Mouse (Mus musculus) lung, embryonic 16.5 days (tissue): ENCODE measurements at regions not wholly inside any gene's neighbourhood (a gene's known extent, or its start where the extent isn't known, plus 50 kb on each side); places are given as distances from the start of the nearest gene placed in this dataset.

ENCODE experiments used
- ATAC-seq: fragments of 200-750 bp; cut with Nextera tagmentation; 2 replicates; pipeline ENCODE4 v1.8.0; 2017; ENCODE audit warnings: low read depth, mild to moderate bottlenecking, moderate library complexity
- H3K27ac ChIP-seq: fragments of 300-500 bp; sonication (generic); 2 replicates; pipeline ENCODE4 v1.5.1; 2014; ENCODE audit warnings: mild to moderate bottlenecking, control low read depth, low read length
- H3K27me3 ChIP-seq: fragments of 300-500 bp; sonication (generic); 2 replicates; pipeline ENCODE4 v1.6.1; 2014; ENCODE audit warnings: low read depth, low read length, mixed read lengths; ENCODE audit not compliant: control insufficient read depth, insufficient read depth
- H3K36me3 ChIP-seq: fragments of 300-500 bp; sonication (generic); 2 replicates; pipeline ENCODE4 v1.6.1; 2014; ENCODE audit warnings: low read length; ENCODE audit not compliant: control insufficient read depth, insufficient read depth
- H3K4me1 ChIP-seq: fragments of 300-500 bp; sonication (generic); replicated peaks from 2 replicates; pipeline ENCODE4 v1.6.1; 2014; ENCODE audit warnings: low read length, mixed read lengths; ENCODE audit not compliant: control insufficient read depth, insufficient read depth
- H3K4me2 ChIP-seq: fragments of 300-500 bp; sonication (generic); 2 replicates; pipeline ENCODE4 v1.6.1; 2014; ENCODE audit warnings: low read depth, low read length, control low read depth
- H3K4me3 ChIP-seq: fragments of 300-500 bp; sonication (generic); 2 replicates; pipeline ENCODE4 v1.5.1; 2014; ENCODE audit warnings: mild to moderate bottlenecking, low read length, control low read depth
- H3K9ac ChIP-seq: fragments of 300-500 bp; sonication (generic); 2 replicates; pipeline ENCODE4 v1.6.1; 2014; ENCODE audit warnings: low read length, control low read depth
- H3K9me3 ChIP-seq: fragments of 300-500 bp; sonication (generic); 2 replicates; pipeline ENCODE4 v1.6.1; 2016; ENCODE audit warnings: low read length; ENCODE audit not compliant: control insufficient read depth
- WGBS: fragments of 180-500 bp; shearing (Covaris S2); extraction: QIAGEN DNeasy Blood & Tissue Kit; methylation state at CpG from one replicate; pipeline ENCODE4 v1.1.7; 2014; 5-methylcytosine and 5-hydroxymethylcytosine counted together

DNA sequence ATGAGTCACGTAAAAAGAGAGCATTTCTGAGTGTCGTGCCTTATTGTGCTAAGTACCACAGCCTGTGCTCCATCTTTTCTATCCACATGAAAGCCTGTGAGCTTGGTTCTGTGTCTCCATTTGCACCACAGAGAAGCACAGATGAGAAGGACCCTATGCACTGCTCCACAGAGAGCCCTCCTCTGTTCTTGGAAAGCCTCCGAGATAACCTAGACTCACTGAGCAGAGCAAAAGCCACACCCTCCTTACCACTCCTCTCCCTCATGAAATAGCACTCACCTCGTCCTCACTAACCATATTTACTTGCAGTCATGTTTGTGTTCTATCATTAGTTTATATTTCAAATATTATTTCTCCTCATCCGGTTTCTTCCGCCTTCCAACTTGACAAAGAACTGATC, 150.5 kb upstream of the Jun start:
- 81% methylated on average over 6 of the region's 6 CpGs for WGBS
- no peaks in the 10 kb centered on the region for H3K36me3 ChIP-seq
- no peak for ATAC-seq

DNA sequence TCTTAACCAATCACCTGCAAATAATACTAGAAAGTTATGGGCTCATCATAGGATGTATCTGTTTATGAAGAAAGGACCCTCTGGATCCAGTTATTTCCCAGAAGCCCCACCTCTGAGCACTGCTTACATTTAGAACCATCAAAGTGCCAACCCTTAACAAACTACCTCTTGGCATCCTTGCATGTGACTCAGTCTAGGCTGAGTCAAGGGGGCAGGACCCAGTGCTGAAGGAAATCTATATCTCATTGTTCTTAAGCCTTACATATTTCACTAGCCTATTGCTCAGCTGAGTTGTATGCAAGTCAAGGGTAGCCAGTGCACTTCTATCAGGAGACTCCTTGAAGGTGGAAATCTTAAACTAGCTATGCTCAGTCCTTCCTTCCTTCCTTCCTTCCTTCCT, 151.6 kb upstream of the Jun start:
- H3K9ac ChIP-seq, result no peak overlapping the region
- no peak overlapping the region for H3K4me2 ChIP-seq
- H3K4me3 ChIP-seq, result no peak overlapping the region
- H3K9me3 ChIP-seq, result peaks cover 3% of the 10 kb centered on the region; the same call in 1 of the 2 replicates
- H3K27me3 ChIP-seq, result no peaks in the 10 kb centered on the region
- H3K36me3 ChIP-seq, result no peaks in the 10 kb centered on the region
- ATAC-seq, result no peak
- no peaks in the 10 kb centered on the region for H3K4me1 ChIP-seq
- no peak overlapping the region for H3K27ac ChIP-seq

More for the DNA sequence above, 150.5 kb upstream of the Jun start:
- H3K27me3 ChIP-seq, result no peaks in the 10 kb centered on the region
- no peak overlapping the region for H3K9ac ChIP-seq
- no peak overlapping the region for H3K4me3 ChIP-seq
- H3K4me2 ChIP-seq, result no peak overlapping the region
- H3K9me3 ChIP-seq, result peaks cover 3% of the 10 kb centered on the region; the same call in 1 of the 2 replicates
- 0 out of 2 replicates have a peak, but pooled peaks cover 3% of the 10 kb centered on the region for H3K4me1 ChIP-seq
- H3K27ac ChIP-seq, result no peak overlapping the region

DNA sequence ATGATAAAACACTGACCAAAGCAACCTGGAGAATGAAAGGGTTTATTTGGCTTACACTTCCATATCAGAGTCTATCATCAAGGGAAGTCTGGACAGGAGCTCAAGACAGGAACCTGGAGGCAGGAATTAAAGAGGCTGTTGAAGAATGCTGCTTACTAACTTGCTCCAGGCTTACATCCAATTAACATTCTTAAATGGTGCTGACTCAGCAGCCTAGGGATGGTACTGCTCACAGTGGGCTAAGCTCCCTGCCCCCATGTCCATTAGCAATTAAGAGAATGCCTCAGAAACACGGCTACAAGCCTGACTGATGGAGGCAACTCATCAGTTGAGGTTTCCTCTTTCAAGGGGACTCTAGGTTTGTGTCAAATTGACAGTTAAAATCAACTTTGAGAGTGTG, 153.3 kb upstream of the Jun start:
- ATAC-seq, result no peak
- no peak overlapping the region for H3K27ac ChIP-seq
- no peak overlapping the region for H3K4me2 ChIP-seq
- no peaks in the 10 kb centered on the region for H3K36me3 ChIP-seq
- WGBS, result 60% methylated on average over 1 of the region's 1 CpGs
- H3K4me1 ChIP-seq, result no peaks in the 10 kb centered on the region
- no peak overlapping the region for H3K4me3 ChIP-seq
- no peaks in the 10 kb centered on the region for H3K27me3 ChIP-seq
- H3K9me3 ChIP-seq, result peaks cover 3% of the 10 kb centered on the region; the same call in 1 of the 2 replicates
- H3K9ac ChIP-seq, result no peak overlapping the region

- H3K36me3 ChIP-seq, result no peaks in the 10 kb centered on the region
- no peak overlapping the region for H3K9ac ChIP-seq
- WGBS, result 71% methylated on average over 5 of the region's 5 CpGs
- H3K9me3 ChIP-seq, result peaks cover 3% of the 10 kb centered on the region; the same call in 1 of the 2 replicates
- no peak overlapping the region for H3K4me3 ChIP-seq
- no peak overlapping the region for H3K4me2 ChIP-seq
- ATAC-seq, result no peak
- H3K27ac ChIP-seq, result no peak overlapping the region
- no peaks in the 10 kb centered on the region for H3K27me3 ChIP-seq
- H3K4me1 ChIP-seq, result 0 out of 2 replicates have a peak, but pooled peaks cover 2% of the 10 kb centered on the region
Measured at GRCm38 (mm10) chr4:95207783-95208182, 155.8 kb upstream of the Jun start.

GRCm38 (mm10) chr4:95208827-95209226, 156.8 kb upstream of the Jun start:
- Histone ChIP-seq H3K36me3 (no peaks in the 10 kb centered on the region), H3K9ac (no peak overlapping the region), H3K27me3 (no peaks in the 10 kb centered on the region), H3K4me1 (0 out of 2 replicates have a peak, but pooled peaks cover 2% of the 10 kb centered on the region), H3K27ac (no peak overlapping the region), H3K9me3 (peaks cover 3% of the 10 kb centered on the region; the same call in 1 of the 2 replicates), H3K4me3 (no peak overlapping the region), H3K4me2 (no peak overlapping the region)
- no peak for ATAC-seq
- 49% methylated on average over 7 of the region's 7 CpGs for WGBS

GRCm38 (mm10) chr4:95209322-95210119, 157.5 kb upstream of the Jun start:
- Histone ChIP-seq H3K4me3 (no peak overlapping the region), H3K4me1 (0 out of 2 replicates have a peak, but pooled peaks cover 2% of the 10 kb centered on the region), H3K36me3 (no peaks in the 10 kb centered on the region), H3K27me3 (no peaks in the 10 kb centered on the region), H3K9me3 (peaks cover 3% of the 10 kb centered on the region; the same call in 1 of the 2 replicates), H3K4me2 (no peak overlapping the region), H3K9ac (no peak overlapping the region), H3K27ac (no peak overlapping the region)
- ATAC-seq, result no peak
- WGBS, result 85% methylated on average over 3 of the region's 3 CpGs

DNA sequence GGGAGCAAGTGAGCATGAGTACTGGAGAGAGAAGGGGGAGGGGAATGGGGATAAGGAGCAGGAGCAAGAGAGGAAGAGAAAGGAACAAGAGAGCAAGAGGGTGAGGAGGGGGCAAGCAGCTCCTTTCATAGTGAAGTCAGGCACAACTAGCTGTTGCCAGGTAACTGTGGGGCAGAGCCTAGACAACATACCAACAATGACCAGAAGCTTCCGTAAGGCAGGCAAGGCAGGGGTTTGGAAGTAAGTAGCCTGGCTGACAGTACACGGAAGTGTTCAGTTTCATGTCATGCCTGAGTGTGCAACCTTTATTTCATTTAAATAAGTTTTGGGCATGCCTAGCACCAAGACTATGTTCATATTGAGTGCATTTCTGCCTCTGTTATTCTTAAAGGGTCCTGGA, 160.5 kb upstream of the Jun start:
- H3K4me3 ChIP-seq, result no peak overlapping the region
- no peaks in the 10 kb centered on the region for H3K27me3 ChIP-seq
- WGBS, result 71% methylated on average over 2 of the region's 2 CpGs
- H3K27ac ChIP-seq, result no peak overlapping the region
- H3K4me1 ChIP-seq, result 0 out of 2 replicates have a peak, but pooled peaks cover 2% of the 10 kb centered on the region
- no peak overlapping the region for H3K9ac ChIP-seq
- no peaks in the 10 kb centered on the region for H3K36me3 ChIP-seq
- no peak for ATAC-seq
- H3K4me2 ChIP-seq, result no peak overlapping the region
- no peaks in the 10 kb centered on the region for H3K9me3 ChIP-seq

GRCm38 (mm10) chr4:95213026-95213425, 161.0 kb upstream of the Jun start:
- 82% methylated on average over 3 of the region's 3 CpGs for WGBS
- H3K9ac ChIP-seq, result no peak overlapping the region
- H3K4me3 ChIP-seq, result no peak overlapping the region
- no peak overlapping the region for H3K27ac ChIP-seq
- H3K9me3 ChIP-seq, result no peaks in the 10 kb centered on the region
- H3K27me3 ChIP-seq, result no peaks in the 10 kb centered on the region
- H3K4me1 ChIP-seq, result 0 out of 2 replicates have a peak, but pooled peaks cover 2% of the 10 kb centered on the region
- ATAC-seq, result no peak
- H3K4me2 ChIP-seq, result no peak overlapping the region
- no peaks in the 10 kb centered on the region for H3K36me3 ChIP-seq

GRCm38 (mm10) chr4:95214026-95214425, 162.0 kb upstream of the Jun start:
- Histone ChIP-seq H3K9me3 (no peaks in the 10 kb centered on the region), H3K27ac (no peak overlapping the region), H3K4me1 (0 out of 2 replicates have a peak, but pooled peaks cover 2% of the 10 kb centered on the region), H3K4me3 (no peak overlapping the region), H3K4me2 (no peak overlapping the region), H3K36me3 (no peaks in the 10 kb centered on the region), H3K9ac (no peak overlapping the region), H3K27me3 (no peaks in the 10 kb centered on the region)
- no peak for ATAC-seq
- WGBS, result 96% methylated on average over 2 of the region's 2 CpGs
